Mouse (Mus musculus): ENCODE data around the gene Rpl37. TPM values are rescaled to one million over a fixed set of nuclear protein-coding genes. Genes with fewer than 3 reads are reported as not detected.

The Rpl37 gene
- total and polyA plus RNA-seq, 2 experiments from 2014 or later, result 148 to 414 TPM

GRCm38 (mm10) chr15:5142047-5142446 is 25.6 kb downstream of the Rpl37 start:
- ATAC-seq (no peak), DNase-seq (ENCODE audit: low spot score) (no peak)
- TF ChIP-seq CTCF (IDR thresholded peaks at IDR 0.05; ENCODE audit: low read depth), result no peak
- H3K27me3 ChIP-seq (ENCODE audit: insufficient read depth, low read length), result no peaks in the 10 kb centered on the region
- no peak overlapping the region for H3K9ac ChIP-seq (replicated peaks; ENCODE audit: low read length)
- peaks cover 9% of the 10 kb centered on the region; the same call in 1 of the 2 replicates for H3K4me1 ChIP-seq (ENCODE audit: insufficient read depth, low read length)
- H3K36me3 ChIP-seq (ENCODE audit: insufficient read depth, low read length), result no peaks in the 10 kb centered on the region
- no peak overlapping the region for H3K4me2 ChIP-seq (ENCODE audit: low read depth, low read length)
- WGBS, result 75% methylated on average over 5 of the region's 5 CpGs
- H3K4me3 ChIP-seq (ENCODE audit: low read length), result no peak overlapping the region
- H3K27ac ChIP-seq, result no peak overlapping the region
- no peaks in the 10 kb centered on the region for H3K9me3 ChIP-seq (ENCODE audit: low read length)

GRCm38 (mm10) chr15:5142714-5143113 is 26.3 kb downstream of the Rpl37 start:
- H3K4me1 ChIP-seq (ENCODE audit: insufficient read depth, low read length), result peaks cover 9% of the 10 kb centered on the region; the same call in 1 of the 2 replicates
- H3K4me2 ChIP-seq (ENCODE audit: low read depth, low read length), result peak overlapping the region; percentile 84
- H3K27ac ChIP-seq, result no peak overlapping the region
- WGBS, result 75% methylated on average over 5 of the region's 5 CpGs
- H3K4me3 ChIP-seq (ENCODE audit: low read length), result peak overlapping the region; percentile 96; the same call in 1 of the 2 replicates
- no peaks in the 10 kb centered on the region for H3K36me3 ChIP-seq (ENCODE audit: insufficient read depth, low read length)
- ATAC-seq (no peak), DNase-seq (ENCODE audit: low spot score) (no peak)
- TF ChIP-seq CTCF (IDR thresholded peaks at IDR 0.05; ENCODE audit: low read depth), result no peak
- no peak overlapping the region for H3K9ac ChIP-seq (replicated peaks; ENCODE audit: low read length)
- no peaks in the 10 kb centered on the region for H3K9me3 ChIP-seq (ENCODE audit: low read length)
- H3K27me3 ChIP-seq (ENCODE audit: insufficient read depth, low read length), result no peaks in the 10 kb centered on the region

- H3K4me3 ChIP-seq (ENCODE audit: low read length), result peak within 1 kb of the TSS; percentile 96
- H3K27ac ChIP-seq, result peak within 1 kb of the TSS; percentile 90
- H3K4me2 ChIP-seq (ENCODE audit: low read depth, low read length), result peak within 1 kb of the TSS; percentile 84
- TF ChIP-seq CTCF (IDR thresholded peaks at IDR 0.05; ENCODE audit: low read depth), result 0 out of 2 replicates have a peak, but pooled peaks have one; percentile 9
- no peaks in the 10 kb centered on the region for H3K9me3 ChIP-seq (ENCODE audit: low read length)
- H3K36me3 ChIP-seq (ENCODE audit: insufficient read depth, low read length), result no peaks in the 10 kb centered on the region
- H3K27me3 ChIP-seq (ENCODE audit: insufficient read depth, low read length), result no peaks in the 10 kb centered on the region
- 1% methylated on average over 74 of the region's 80 CpGs for WGBS
- DNase-seq (ENCODE audit: low spot score), result peak; percentile 85
- H3K4me1 ChIP-seq (ENCODE audit: insufficient read depth, low read length), result peaks cover 9% of the 10 kb centered on the region; the same call in 1 of the 2 replicates
- ATAC-seq, result peak; percentile 94
- H3K9ac ChIP-seq (replicated peaks; ENCODE audit: low read length), result peak within 1 kb of the TSS; percentile 88
These were observed 27.0 kb downstream of the Rpl37 start, which contains the start of gene Prkaa1 for GRCm38 (mm10) chr15:5143361-5144020. TSS of gene Prkaa1 (plus strand) at chr15:5143861.

- Histone ChIP-seq H3K9me3 (ENCODE audit: low read length) (no peaks in the 10 kb centered on the region), H3K36me3 (ENCODE audit: insufficient read depth, low read length) (no peaks in the 10 kb centered on the region), H3K4me1 (ENCODE audit: insufficient read depth, low read length) (peaks cover 9% of the 10 kb centered on the region; the same call in 1 of the 2 replicates), H3K4me3 (ENCODE audit: low read length) (peak overlapping the region; percentile 96), H3K4me2 (ENCODE audit: low read depth, low read length) (peak overlapping the region; percentile 84), H3K27ac (peak overlapping the region; percentile 90), H3K27me3 (ENCODE audit: insufficient read depth, low read length) (no peaks in the 10 kb centered on the region), H3K9ac (replicated peaks; ENCODE audit: low read length) (peak overlapping the region; percentile 88)
- ATAC-seq, result peak; percentile 92
- peak; percentile 54 for TF ChIP-seq CTCF (IDR thresholded peaks at IDR 0.05; ENCODE audit: low read depth)
- WGBS, result 2% methylated on average over 57 of the region's 61 CpGs
- peak; percentile 79 for DNase-seq (ENCODE audit: low spot score)
These were observed 27.8 kb downstream of the Rpl37 start for GRCm38 (mm10) chr15:5144021-5144778.

- no peaks in the 10 kb centered on the region for H3K36me3 ChIP-seq (ENCODE audit: insufficient read depth, low read length)
- no peak overlapping the region for H3K27ac ChIP-seq
- H3K4me3 ChIP-seq (ENCODE audit: low read length), result peak overlapping the region; percentile 96
- H3K4me2 ChIP-seq (ENCODE audit: low read depth, low read length), result peak overlapping the region; percentile 84
- no peaks in the 10 kb centered on the region for H3K27me3 ChIP-seq (ENCODE audit: insufficient read depth, low read length)
- no peak overlapping the region for H3K9ac ChIP-seq (replicated peaks; ENCODE audit: low read length)
- no peaks in the 10 kb centered on the region for H3K9me3 ChIP-seq (ENCODE audit: low read length)
- TF ChIP-seq CTCF (IDR thresholded peaks at IDR 0.05; ENCODE audit: low read depth), result no peak
- no peak for DNase-seq (ENCODE audit: low spot score)
- WGBS, result 50% methylated on average over 9 of the region's 9 CpGs
- peaks cover 9% of the 10 kb centered on the region; the same call in 1 of the 2 replicates for H3K4me1 ChIP-seq (ENCODE audit: insufficient read depth, low read length)
- ATAC-seq, result no peak
These were observed 28.9 kb downstream of the Rpl37 start for GRCm38 (mm10) chr15:5145196-5145945.

- 77% methylated on average over 4 of the region's 4 CpGs for whole genome bisulfite sequencing
- ATAC-seq (no peak), DNase-seq (ENCODE audit: low spot score) (no peak)
- Histone ChIP-seq H3K27ac (no peak overlapping the region), H3K36me3 (ENCODE audit: insufficient read depth, low read length) (no peaks in the 10 kb centered on the region), H3K4me3 (ENCODE audit: low read length) (no peak overlapping the region), H3K27me3 (ENCODE audit: insufficient read depth, low read length) (no peaks in the 10 kb centered on the region), H3K9me3 (ENCODE audit: low read length) (no peaks in the 10 kb centered on the region), H3K9ac (replicated peaks; ENCODE audit: low read length) (no peak overlapping the region), H3K4me2 (ENCODE audit: low read depth, low read length) (no peak overlapping the region), H3K4me1 (ENCODE audit: insufficient read depth, low read length) (peaks cover 9% of the 10 kb centered on the region; the same call in 1 of the 2 replicates)
- no peak for TF ChIP-seq CTCF (IDR thresholded peaks at IDR 0.05; ENCODE audit: low read depth)
These were observed 32.7 kb downstream of the Rpl37 start for GRCm38 (mm10) chr15:5149187-5149586.
